Mouse (Mus musculus) urinary bladder, adult 2 months (tissue): Measurements from ENCODE around the gene Trio. TPM values are rescaled to one million over a fixed set of nuclear protein-coding genes. Genes with fewer than 3 reads are reported as not detected.

Source experiments
- DNase-seq: peaks from one replicate; pipeline ENCODE4 v3.0.0; 2022; ENCODE audit warnings: low spot score
- polyA plus RNA-seq: library from polyadenylated mRNA; depleted of rRNA; stranded (reverse); fragments of >200 nt; gene quantifications from 2 replicates; pipeline ENCODE4 v1.2.3, GENCODE M21; 2012

Trio gene
- polyA plus RNA-seq, 1 experiment, result 71.0 TPM

DNA sequence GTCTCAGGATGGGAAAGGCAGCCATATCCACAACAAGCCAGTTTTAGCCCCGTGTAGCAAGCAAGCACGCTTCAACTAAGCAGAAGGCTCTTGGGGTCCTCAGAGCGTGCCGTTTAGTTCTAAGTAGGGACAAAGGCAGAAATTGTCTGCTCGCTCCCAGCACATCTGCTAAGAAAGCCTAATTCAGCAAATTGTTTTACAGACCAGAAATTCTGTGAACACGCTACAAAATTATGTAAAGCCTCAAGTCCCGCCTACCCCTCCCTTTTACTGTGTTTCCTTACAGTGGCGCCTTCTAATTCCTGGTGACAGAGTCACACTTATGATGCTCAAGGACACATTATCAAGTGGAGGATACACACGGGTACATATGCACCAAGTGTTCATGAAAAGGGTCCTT is 80.1 kb downstream of the Trio start:
- no peak for DNase-seq

DNA sequence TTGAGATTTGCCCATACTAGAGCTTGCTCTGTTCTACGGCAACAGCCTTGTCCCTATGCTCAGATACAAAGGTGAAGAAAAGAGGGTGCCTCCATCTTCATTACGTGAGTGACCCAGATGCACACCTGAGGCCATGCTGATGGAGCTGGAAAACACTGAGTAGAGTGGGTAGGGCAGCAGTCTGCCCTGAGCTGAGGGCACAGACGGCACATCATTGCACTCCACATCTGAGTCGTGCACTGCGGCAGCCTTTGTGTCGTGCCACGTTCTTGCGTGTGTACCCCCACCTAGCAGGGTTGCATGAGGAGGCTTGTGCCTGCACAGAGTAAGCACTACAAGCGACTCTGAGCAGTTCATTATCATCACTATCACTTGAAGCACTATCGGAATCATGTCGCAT is 80.8 kb downstream of the Trio start:
- no peak for DNase-seq

DNA sequence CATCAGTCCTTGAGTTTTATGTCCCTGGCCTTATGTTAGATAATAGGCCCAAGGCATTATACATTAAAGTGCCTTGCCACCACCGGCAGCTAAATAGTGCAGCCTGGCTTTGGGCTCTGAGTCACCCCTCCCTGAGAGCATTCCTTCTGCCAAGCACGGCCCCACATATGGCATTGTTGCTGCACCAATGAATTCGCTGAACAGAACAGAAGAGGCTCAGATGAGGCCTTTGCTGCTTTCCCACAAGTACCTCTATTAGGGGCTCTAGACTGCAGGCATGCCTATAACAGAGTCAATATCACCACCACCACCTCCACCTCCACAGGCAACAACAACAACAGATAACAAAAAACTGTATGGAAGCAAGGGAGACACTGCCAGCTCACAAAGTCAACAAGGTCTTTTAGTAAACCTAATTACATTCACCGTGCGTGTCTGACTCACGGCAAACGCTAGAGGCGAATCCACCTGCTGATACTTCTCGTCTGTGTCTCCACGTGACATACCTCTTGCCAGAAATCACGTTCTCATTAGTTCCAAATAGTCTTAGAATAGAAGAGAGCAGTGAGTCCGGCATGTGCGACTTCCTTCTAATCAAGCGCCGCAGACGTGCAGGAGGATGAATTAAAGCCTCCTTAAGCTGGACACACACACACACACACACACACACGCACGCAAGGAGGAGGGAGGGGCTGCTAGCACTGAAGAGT is 82.0 kb downstream of the Trio start:
- no peak for DNase-seq

DNA sequence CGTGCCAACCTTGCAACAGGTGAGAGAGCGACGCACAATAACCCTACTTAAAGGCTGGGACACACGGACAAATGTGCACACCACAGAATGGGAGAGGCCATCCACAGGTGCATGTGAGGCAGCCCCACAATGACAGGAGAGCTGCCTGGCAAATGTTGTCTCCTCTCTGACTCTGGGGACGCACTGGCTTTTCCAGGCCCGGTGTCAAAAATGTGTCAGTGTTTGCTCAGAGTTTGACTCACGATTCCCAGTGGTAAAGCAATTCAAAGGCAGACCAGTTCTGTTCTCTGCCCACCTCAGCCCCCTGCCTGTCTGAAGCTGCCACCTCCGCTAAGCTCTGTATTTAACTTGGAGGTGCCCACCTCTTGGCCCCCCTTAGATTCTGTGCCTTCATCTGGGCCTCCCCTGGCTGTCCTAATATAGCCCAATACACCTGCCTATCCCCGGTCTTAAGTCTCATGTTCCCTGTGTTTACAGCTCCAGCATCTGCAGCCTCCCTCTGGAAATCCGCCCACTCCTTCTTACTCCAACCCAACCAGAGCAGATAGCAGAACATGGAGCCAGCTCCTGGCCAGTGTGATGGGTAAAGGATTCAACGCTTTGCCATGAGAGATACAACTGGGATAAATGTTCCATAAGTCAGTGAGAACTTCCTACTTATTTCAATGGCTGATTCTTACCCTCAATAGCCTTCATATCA is 83.3 kb downstream of the Trio start:
- DNase-seq, result no peak

DNA sequence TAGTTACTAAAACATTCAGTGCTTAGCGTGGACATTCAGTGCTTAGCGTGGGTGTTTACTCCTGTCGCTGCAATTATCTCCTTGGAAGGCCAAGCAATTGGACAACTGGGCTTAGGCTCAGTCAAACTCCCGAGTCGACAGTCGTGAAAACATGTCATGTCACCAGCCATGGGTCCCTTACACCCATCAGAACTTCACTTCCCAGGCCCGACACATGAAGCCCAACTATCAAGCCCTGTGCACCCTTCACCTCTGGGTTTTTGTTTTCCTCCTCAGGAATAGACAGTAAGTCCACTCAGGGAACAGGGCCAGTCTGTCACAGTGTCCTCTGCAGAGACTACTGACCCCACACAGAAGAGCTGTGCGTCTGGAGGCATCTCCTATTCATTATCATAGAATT is 84.2 kb downstream of the Trio start:
- DNase-seq, result no peak

DNA sequence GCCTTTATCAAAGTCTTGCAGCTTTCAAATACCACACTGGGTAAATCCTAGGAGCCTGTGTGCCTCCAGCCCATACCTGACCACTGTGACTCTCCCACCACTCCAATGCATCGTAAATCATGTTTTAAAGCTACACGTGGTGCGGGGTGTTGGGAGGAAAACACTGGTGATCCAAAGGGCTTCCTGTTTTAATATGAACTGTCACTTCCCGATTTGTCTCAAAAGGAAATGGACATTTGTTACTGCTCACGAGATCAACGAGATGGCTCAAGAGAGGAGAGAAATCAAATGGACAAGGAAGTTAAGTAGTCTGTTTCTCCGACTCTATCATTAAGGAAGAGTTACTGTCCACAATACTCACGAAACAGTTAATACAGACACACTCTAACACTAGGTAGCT is 84.6 kb downstream of the Trio start:
- DNase-seq, result no peak

DNA sequence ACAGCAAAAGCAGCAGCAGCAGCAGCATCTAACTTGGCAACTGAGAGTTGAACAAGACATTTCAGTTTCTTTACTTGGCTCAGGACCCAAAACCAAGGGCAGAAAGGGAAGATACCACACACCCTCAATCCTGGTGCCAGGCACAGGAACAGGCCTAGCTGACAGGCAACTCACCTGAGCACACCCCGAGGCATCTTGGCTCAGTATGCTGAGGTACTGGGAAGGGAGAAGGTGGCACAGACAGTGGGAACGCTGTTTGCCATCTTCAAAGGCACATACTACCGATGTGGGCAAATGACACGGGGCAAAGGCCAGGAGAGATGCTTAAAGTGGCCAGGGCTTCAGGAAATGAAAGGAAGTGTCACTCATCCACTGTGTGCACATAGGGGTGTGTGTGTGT is 85.6 kb downstream of the Trio start:
- DNase-seq, result no peak

DNA sequence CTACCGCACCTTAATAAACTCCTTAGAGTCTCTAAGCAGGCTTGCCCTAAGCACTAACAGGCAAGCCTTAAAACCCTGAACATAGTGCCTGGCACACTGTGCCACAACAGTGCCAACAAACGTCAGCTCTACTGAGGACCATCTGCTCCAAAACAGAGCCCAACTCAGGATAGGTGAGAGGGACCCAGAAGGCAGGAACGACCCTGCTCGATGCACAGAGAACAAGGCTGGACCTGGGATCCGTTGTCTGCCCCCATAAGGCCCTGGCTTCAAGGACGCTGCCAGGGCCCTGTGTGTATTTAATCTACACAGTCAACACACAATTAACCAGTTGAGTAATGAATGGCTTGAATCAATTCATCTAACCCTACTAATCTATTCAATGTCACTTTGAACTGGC is 86.8 kb downstream of the Trio start:
- no peak for DNase-seq

DNA sequence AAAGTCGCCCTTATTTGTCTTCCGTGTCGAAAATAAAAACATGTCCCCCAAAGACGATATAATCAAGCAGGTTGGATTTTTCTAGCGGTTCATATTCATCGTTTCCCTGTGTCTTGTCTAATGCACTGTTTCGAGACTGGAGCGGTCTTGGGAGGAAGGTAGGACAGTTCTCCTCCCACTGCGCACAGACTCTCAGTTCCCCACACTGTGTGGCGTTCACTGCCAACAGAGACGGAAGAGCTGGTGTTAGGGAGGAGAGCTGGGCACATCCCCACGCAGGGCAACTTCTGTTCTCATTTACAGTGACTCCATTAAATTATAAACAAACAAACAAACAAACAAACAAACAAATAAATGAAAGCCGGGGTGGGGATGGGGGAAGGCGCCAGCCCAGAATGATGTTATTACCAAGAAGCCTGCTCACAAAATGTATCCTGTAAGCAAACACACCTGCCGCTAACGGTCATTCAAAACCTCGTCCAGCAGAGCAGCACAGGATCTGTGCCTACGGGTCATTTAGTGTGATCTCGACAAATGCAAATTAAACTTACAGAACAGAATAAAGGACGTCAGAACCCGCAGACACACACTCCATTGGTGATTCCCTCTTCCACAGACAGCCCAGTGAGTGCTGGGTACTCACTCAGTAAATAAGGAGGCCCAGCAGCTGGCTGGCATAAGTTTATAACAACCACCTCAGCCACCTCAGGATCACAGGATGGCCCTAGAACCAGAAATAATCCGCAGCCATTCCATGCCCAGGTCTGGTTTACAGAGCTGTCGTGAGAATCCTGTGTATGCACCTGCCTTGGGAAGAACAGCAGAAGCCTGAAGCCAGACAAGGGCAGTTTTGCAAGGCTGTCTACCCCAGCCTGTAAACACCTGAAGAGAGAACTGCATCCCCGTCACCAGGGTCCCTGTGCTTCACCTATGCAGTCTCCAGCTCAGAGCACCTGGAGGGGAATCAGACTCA is 87.5 kb downstream of the Trio start:
- no peak for DNase-seq

DNA sequence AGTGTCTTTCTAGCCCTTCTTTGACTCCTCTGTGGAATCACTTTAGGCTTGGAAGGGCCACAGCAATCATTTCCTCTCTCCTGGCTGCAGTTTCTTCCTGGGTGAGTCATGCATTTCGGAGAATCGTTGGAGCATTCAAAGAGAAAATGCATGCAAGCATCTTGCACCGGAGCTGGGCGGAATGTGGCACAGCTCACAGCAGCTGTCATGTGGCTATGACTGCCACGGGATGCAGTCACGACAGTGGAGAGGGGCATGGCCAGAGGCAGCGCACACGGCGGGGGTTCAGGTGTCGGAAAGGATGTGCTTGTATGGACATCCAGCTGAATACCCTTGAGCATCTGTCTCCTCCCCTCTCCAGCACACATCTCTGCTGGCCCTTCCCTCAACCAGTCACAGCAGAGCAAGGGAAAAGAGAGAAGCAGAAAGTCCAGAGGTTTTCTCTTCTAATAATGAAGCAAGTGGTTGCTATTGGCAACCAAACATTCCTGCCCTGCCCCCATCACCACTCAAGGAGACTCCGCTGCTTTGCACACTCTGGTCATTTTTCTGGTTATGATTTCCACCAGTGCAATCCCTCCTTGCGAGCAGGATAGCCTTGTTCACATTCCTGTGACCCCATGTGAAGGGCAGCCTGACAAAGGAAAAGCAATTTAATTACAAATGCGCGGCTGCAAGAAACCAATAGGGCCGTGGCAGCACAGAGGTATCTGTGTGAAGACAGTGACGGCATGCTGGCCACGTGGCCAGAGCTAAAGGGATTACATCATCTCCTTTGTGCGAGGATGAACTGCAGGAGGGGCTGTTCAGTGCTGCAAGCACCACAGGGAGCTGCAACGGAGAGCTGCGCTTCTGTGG is 88.4 kb downstream of the Trio start:
- DNase-seq, result no peak

DNA sequence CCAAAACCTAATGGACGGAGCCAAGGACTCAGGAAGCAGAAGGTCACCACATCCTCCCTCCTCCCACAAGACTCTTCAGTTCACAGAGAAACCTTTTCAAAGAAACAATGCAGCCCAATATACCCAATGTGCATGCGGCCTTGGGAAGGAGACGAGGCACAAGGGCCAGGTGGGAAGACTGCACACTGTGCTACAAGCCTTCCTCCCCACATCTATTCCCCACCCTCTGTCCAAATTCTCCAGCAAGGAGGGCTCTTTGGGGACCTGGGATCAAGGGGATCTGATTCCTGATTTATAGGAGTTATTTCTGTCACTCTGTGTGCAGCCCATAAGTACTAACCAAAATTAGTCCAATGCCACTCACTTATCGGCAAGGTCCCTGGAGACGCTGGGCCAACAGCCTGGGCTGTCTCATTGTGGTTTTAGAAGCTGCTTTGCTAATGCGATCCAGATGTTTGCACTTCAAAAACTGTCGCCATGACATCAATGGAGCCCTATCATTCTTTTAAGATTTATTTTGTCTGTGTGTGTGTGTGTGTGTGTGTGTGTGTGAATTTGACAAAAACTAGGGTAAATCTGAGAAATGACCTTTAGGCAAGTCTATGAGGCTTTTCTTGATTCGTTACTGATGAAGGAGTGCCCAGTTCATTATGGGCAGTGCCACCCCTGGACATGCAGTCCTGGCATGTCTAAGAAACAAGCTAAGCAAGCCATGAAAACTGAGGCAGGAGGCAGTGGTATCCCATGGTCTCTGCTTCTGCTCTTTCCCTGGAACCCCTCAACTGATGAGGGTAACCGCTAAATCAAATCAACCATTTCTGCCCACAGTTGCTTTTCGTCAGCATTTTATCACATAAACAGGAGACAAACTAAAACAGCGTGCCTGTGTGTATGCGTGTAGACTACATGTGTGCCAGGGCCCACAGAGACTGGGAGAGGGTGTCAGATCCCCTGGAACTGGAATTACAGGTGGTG is 89.6 kb downstream of the Trio start:
- no peak for DNase-seq

DNA sequence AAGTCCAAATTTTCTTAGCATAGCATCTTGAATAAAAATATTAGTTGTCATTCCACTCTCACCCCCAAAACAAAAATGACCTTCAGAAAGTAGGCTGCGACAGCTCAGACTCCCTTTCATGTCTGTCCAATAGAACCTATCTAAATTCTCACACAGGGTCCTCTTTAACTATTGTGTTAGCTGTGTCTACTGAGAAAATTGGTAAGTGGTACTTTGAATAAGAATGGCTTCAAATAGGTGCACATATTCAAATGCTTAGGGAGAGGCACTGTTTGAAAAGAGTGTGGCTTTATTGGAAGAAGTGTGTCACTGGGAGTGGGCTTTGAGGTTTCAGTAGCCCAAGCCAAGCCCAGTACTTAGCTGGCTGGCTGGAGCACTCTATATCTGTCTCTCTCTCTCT is 92.4 kb downstream of the Trio start:
- DNase-seq, result no peak

DNA sequence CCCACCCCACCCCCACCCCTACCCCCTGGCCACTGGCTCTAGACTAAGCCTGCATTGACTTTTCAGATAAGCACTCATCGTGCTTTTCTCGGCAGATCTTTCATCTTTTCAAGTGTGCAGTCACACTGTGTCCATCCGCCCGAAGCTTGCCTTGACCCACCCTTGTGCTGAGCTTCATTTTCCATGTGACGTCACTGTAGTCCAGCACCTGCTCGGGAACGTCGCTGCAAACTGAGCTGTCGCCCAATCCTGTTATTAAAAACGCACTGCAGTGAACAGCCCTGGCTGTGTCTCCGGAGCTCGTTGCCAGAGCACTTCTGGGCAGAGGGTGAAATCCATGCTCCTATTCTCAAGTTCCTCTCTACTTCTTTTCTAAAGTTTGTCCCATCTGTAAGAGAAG is 93.8 kb downstream of the Trio start:
- no peak for DNase-seq

DNA sequence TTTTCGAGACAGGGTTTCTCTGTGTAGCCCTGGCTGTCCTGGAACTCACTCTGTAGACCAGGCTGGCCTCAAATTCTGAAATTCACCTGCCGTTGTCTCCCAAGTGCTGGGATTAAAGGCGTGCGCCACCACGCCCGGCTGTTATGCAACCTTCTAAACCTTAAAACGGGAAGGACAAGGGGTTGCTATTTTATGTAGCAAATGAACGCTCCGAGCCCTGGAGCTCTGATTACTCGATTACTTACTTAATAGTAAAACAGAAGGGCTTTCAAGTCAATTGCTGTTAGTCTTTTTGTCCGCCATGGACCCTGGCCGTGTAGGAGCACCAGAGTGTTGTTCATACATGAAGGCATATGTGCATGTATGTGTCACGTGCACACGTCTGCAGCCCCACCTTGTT is 94.2 kb downstream of the Trio start:
- no peak for DNase-seq

DNA sequence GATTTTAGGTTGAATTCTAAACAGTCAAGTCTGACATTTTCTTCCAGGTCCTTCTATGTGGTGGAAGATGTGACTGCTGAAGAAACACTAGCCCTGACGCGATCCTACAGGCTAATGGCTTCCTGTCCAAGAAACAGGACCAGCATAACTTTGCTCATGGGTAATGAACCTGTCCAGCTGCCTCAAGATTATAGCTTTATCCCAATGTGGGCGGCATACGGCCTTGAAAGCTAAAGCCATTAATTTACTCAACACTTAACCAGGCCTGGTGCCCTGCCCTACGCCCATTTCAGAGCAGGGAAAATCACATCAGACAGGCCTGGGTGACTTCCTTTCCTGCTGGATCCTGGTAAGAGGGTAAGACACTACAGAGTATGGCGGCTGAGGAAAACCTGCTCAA is 98.0 kb downstream of the Trio start:
- no peak for DNase-seq

DNA sequence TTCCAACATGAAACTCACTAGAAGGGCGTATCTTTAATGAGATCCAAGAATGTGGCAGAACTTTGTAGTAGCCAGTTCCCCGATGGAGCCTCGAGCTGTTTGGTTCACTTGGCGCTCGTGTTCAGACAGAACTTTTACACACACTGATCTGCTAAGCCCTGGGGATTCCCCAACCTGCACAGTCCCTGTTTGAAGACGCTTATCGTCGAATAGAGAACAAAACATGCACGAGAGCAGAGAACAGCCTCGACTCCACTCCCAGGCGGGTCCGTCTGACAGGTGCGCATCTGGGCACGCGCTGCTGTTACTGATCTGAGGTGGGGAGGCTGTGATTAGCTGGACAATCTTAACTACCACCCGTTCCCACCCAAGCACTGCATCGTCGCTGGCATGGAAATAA is 98.7 kb downstream of the Trio start:
- no peak for DNase-seq

DNA sequence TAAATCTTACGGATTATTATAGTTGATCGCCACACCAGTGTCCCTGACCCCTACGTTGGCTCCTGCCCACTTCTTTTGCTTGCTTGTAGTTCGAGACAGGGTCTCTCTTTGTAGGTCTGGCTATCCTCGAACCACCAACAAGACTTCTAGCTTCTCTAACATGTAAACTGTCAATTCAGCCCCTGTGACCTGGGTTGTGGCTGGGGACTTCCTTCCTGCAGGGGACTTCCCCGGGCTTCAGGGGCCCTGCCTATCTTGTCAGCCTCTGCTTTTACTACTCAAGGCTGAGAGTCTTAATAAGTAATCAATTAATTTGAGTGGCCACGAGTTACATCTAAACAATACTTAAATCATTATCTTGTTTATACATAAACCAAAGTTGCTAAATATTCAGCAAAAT is 99.2 kb downstream of the Trio start:
- DNase-seq, result no peak

DNA sequence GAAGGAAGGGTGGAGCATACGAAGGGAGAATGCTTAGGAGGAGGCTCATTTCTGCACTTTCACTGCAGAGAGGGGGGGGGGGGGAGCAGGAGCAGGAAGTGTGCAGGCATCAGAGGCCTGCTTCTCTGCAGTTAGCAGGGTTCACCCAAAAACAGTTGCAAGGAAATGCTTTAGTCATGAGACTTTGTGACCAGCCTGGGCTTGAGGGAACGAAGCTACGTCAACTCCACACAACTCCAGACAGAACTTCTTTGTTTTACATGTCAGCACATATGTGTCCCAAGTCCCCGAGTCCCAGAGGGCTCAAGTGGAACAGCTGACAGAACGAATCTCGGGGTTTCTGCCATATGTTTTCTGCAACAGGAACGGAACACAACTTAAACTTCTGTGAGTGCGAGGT is 99.8 kb downstream of the Trio start:
- no peak for DNase-seq

DNA sequence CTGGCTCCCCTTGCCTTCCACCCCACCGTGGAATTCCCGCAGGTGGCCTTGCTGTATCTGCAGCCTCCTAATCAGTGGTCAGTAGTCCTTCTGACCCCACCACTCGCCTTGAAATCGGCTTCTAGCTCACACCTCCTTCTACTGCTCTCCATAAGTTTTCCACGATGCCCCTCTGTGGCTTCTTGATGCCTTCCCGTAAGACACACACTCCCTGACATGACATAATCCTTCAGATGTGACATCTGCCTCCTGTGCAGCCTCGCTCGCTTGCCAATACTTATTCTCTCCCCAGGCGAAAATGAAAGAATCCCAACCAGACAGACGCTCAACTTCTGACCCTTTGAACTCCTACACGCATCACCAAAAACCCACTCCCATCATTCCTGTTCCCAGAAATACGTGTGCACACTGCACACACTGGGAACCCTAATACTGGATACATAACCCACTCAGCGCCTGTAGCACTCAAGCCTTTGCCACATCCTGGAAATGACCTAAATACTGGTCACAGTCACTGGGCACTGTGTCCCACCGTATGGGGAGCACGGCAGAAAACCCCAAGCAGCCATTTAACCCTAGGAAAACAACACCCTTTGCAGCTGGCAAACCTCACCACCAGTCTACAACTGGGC is 100.5 kb downstream of the Trio start:
- no peak for DNase-seq

DNA sequence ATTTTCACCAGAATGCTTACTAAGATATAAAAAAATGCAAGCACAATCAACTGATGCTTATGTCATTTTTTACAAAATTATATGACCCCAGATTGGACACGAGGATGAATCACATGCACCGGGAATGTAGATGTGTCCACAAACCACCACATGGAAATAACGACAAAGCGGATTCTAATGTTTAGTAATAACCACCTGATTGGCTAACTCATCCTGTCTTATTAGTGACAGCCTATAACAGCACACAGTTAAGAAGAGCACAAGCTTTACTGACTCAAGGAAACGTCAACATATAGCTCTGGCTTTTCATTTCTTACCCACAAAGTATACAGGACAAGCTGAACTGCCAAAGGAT is 101.7 kb downstream of the Trio start:
- DNase-seq, result no peak
